Mouse (Mus musculus): Measurements from ENCODE around the gene Lims1. TPM values are rescaled to one million over a fixed set of nuclear protein-coding genes. Genes with fewer than 3 reads are reported as not detected.

Lims1 gene
- polyA plus RNA-seq, 1 experiment from 2014 or later: 322 TPM

DNA sequence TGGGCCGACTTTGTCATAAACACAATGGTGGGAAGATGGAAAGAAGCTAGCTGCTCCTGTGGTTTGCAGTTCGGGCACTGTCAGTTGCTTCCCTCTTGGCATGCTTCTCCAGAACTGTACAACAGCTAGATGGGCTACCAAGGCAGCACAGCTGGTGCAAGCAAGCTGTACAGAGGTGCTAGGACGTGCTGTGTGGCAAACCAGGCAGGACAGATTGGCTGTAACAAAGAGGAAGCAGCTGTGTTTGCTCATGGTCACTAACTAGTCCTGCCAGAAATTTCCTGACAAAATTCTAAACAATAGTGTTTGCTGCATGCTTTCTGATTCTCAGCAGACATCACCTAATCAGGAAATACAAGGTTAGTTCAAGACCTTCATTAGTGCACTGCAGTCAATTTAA is 93.4 kb downstream of the Lims1 start:
- H3K4me3 ChIP-seq (ENCODE audit: low read depth, low read length): no peak overlapping the region
- DNase-seq (ENCODE audit: low spot score): peak; percentile 92
- H3K4me2 ChIP-seq (replicated peaks; ENCODE audit: low read depth, low read length): no peak overlapping the region
- no peak overlapping the region for H3K9ac ChIP-seq (replicated peaks; ENCODE audit: low read depth)
- peaks cover 29% of the 10 kb centered on the region for H3K36me3 ChIP-seq (ENCODE audit: insufficient read depth, low read length)
- no peak overlapping the region for H3K27ac ChIP-seq (ENCODE audit: low read length)
- H3K4me1 ChIP-seq (ENCODE audit: insufficient read depth, low read depth, low read length): no peaks in the 10 kb centered on the region
- TF ChIP-seq CTCF (IDR thresholded peaks at IDR 0.05) (no peak), EP300 (IDR thresholded peaks at IDR 0.05) (peak; percentile 63; the same call in 1 of the 2 replicates)
- 41% methylated on average over 3 of the region's 3 CpGs for WGBS
- H3K27me3 ChIP-seq (replicated peaks; ENCODE audit: insufficient read depth, low read length): no peaks in the 10 kb centered on the region
- H3K9me3 ChIP-seq (ENCODE audit: low read length): no peaks in the 10 kb centered on the region
- peak; percentile 97 for ATAC-seq

DNA sequence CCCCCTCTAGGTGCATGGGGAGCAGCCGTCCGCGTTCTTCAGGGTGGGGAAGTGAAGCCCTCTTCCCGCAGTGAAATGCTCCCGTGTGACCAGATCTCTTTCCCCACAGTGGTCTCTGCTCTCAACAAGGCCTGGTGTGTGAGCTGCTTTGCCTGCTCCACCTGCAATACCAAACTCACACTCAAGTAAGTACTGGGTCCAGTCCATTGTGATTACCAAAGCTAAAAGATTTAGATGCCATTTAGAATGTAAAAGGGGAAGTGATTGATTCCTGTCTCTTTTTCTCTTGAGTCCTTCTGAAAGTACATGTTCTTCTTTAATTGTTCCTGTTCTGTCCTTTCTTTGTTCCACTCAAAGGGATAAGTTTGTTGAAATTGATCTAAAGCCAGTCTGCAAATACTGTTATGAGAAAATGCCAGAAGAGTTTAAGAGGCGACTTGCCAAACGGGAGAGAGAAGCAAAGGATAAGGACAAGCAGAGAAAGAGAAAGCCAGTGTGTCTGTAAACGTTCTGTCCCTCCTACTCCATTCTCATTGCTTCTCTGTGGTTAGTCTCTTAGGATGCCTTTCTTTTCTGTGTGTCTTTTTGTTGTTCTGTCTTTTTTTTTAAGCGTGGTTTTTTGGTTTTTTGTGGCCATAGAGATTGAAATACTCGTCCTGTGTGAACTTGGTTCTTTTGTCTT is 95.2 kb downstream of the Lims1 start:
- no peak for ATAC-seq
- no peak for DNase-seq (ENCODE audit: low spot score)
- no peaks in the 10 kb centered on the region for H3K4me1 ChIP-seq (ENCODE audit: insufficient read depth, low read depth, low read length)
- no peak overlapping the region for H3K4me2 ChIP-seq (replicated peaks; ENCODE audit: low read depth, low read length)
- H3K9me3 ChIP-seq (ENCODE audit: low read length): no peaks in the 10 kb centered on the region
- peaks cover 33% of the 10 kb centered on the region for H3K36me3 ChIP-seq (ENCODE audit: insufficient read depth, low read length)
- no peaks in the 10 kb centered on the region for H3K27me3 ChIP-seq (replicated peaks; ENCODE audit: insufficient read depth, low read length)
- TF ChIP-seq CTCF (IDR thresholded peaks at IDR 0.05): no peak
- TF ChIP-seq EP300 (IDR thresholded peaks at IDR 0.05): no peak
- H3K4me3 ChIP-seq (ENCODE audit: low read depth, low read length): no peak overlapping the region
- peak overlapping the region; percentile 47; the same call in 1 of the 2 replicates for H3K27ac ChIP-seq (ENCODE audit: low read length)
- 80% methylated on average over 10 of the region's 10 CpGs for WGBS
- H3K9ac ChIP-seq (replicated peaks; ENCODE audit: low read depth): no peak overlapping the region

DNA sequence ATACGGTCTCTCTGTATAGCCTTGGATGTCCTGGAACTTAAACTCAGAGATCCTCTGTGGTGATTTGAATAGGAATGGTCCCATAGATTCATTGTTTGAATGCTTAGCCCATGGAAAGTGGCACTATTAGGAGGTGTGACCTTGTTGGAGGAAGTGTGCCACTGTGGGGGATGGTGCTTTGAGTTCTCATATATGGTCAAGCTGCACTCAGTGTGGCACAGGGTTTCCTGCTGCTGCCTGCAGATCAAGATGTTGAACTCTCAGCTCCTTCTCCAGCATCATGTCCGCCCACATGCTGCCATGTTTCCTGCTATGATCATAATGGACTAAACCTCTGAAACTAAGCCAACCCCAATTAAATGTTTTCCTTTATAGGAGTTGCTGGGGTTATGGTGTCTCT is 104.7 kb downstream of the Lims1 start:
- no peak overlapping the region for H3K4me3 ChIP-seq (ENCODE audit: low read depth, low read length)
- no peak for ATAC-seq
- no peak overlapping the region for H3K9ac ChIP-seq (replicated peaks; ENCODE audit: low read depth)
- TF ChIP-seq EP300 (IDR thresholded peaks at IDR 0.05) (no peak), CTCF (IDR thresholded peaks at IDR 0.05) (no peak)
- H3K27me3 ChIP-seq (replicated peaks; ENCODE audit: insufficient read depth, low read length): no peaks in the 10 kb centered on the region
- H3K4me1 ChIP-seq (ENCODE audit: insufficient read depth, low read depth, low read length): no peaks in the 10 kb centered on the region
- no peaks in the 10 kb centered on the region for H3K9me3 ChIP-seq (ENCODE audit: low read length)
- H3K27ac ChIP-seq (ENCODE audit: low read length): no peak overlapping the region
- H3K36me3 ChIP-seq (ENCODE audit: insufficient read depth, low read length): peaks cover 17% of the 10 kb centered on the region; the same call in 1 of the 2 replicates
- no peak overlapping the region for H3K4me2 ChIP-seq (replicated peaks; ENCODE audit: low read depth, low read length)
- no peak for DNase-seq (ENCODE audit: low spot score)
- WGBS: 89% methylated on average over 2 of the region's 2 CpGs

DNA sequence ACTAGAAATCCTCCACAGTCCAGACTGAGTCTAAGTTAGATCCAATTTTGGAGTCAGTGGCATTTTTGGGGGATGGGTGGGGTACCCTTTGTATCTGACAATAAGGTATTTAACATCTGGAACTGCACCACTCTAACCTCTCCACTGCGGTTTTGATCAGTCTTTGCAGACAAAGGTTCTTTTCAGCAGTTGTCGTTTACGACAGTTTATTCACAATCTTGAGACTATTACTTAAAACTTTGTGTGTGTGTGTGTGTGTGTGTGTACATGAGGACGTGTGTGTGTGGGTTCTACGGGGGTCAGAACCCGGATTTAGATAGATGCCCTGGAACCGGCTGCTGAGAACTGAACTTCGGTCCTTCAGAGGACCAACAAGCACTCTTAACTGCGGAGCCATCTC is 122.6 kb downstream of the Lims1 start:
- ATAC-seq (no peak), DNase-seq (ENCODE audit: low spot score) (peak; percentile 60)
- Histone ChIP-seq H3K27me3 (replicated peaks; ENCODE audit: insufficient read depth, low read length) (no peaks in the 10 kb centered on the region), H3K36me3 (ENCODE audit: insufficient read depth, low read length) (no peaks in the 10 kb centered on the region), H3K27ac (ENCODE audit: low read length) (peak overlapping the region; percentile 99), H3K4me3 (ENCODE audit: low read depth, low read length) (peak overlapping the region; percentile 98), H3K4me2 (replicated peaks; ENCODE audit: low read depth, low read length) (peak overlapping the region; percentile 65), H3K4me1 (ENCODE audit: insufficient read depth, low read depth, low read length) (peaks cover 5% of the 10 kb centered on the region; the same call in 1 of the 2 replicates), H3K9ac (replicated peaks; ENCODE audit: low read depth) (peak overlapping the region; percentile 89), H3K9me3 (ENCODE audit: low read length) (no peaks in the 10 kb centered on the region)
- 8% methylated on average over 9 of the region's 9 CpGs for WGBS
- TF ChIP-seq EP300 (IDR thresholded peaks at IDR 0.05): no peak; the same call in 1 of the 2 replicates
- no peak for TF ChIP-seq CTCF (IDR thresholded peaks at IDR 0.05)

DNA sequence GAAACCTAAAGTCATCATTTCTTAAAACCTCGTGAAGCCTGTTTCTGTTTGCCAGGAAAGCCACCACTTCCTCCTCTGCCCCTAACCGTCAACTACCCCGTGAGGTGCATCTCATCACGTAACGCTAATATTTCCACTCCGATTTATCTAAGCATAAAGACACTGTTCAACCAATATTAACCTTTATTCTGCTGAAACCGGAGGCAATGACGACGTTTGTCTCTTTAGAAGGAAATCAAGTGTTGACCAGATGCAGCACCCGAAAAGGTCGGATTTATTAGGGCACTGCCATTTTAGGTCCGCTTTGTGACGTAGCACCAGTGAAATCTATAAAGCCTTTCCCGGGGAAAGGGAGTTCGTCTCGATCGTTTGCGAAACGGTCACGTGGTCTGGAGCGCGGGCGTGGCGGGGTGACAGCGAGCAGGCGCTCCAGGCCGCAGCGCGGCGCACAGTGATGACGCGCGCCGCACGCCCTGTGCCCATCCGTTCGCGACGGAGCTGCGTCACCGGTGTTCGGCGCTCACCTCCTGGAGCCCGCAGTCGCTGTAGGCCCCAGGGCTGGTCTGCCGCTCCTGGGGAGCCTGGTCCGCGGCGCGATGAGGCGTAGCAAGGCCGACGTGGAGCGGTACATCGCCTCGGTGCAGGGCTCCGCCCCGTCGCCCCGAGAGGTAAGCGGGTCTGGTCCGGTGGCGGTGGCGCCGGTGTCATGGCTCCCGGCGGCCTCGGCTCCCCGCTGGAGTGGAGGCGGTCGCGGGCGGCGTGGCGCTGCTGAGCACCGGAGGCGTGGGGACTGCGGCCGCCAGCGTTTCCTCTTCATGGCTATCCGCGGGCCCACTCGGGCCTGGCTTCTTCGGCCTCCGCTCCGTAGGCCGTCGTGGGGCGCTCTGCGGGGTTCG is 123.4 kb downstream of the Lims1 start, which contains the start of gene Ranbp2:
Gene Ranbp2, plus strand, starts transcription at position 537 of the 896 bp plus-strand sequence.
- peak within 1 kb of the TSS; percentile 89 for H3K9ac ChIP-seq (replicated peaks; ENCODE audit: low read depth)
- under 1% methylated on average over 79 of the region's 91 CpGs for WGBS
- DNase-seq (ENCODE audit: low spot score) (peak; percentile 100), ATAC-seq (peak; percentile 98)
- no peaks in the 10 kb centered on the region for H3K27me3 ChIP-seq (replicated peaks; ENCODE audit: insufficient read depth, low read length)
- peak within 1 kb of the TSS; percentile 65 for H3K4me2 ChIP-seq (replicated peaks; ENCODE audit: low read depth, low read length)
- peak within 1 kb of the TSS; percentile 99 for H3K27ac ChIP-seq (ENCODE audit: low read length)
- peaks cover 5% of the 10 kb centered on the region; the same call in 1 of the 2 replicates for H3K4me1 ChIP-seq (ENCODE audit: insufficient read depth, low read depth, low read length)
- H3K36me3 ChIP-seq (ENCODE audit: insufficient read depth, low read length): no peaks in the 10 kb centered on the region
- H3K4me3 ChIP-seq (ENCODE audit: low read depth, low read length): peak within 1 kb of the TSS; percentile 98
- TF ChIP-seq CTCF (IDR thresholded peaks at IDR 0.05) (peak; percentile 45), EP300 (IDR thresholded peaks at IDR 0.05) (no peak)
- H3K9me3 ChIP-seq (ENCODE audit: low read length): no peaks in the 10 kb centered on the region

DNA sequence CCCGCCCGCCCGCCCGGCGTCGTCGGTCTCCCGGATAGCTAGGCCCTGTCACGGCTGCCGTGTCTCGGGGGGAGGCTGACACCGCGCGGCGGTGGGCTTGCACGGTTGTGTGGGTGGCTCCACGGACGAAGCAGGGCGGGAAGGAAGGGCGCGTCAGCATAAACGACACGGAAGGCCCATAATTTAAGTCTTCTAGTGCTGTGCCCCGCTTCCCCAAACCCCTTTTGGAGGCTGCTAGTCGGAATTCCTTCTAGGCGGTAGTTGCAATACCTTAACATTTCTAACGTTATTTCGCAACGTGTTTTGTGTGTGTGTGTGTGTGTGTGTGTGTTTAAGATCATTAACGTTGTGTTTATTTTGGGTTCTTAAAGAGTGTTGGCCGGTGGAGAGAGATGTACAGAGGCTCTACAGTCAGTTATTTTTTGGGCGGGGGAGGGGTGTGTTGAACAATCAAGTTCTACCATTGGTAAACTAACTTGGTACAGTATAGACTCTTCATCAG is 124.1 kb downstream of the Lims1 start:
- peak overlapping the region; percentile 65 for H3K4me2 ChIP-seq (replicated peaks; ENCODE audit: low read depth, low read length)
- no peaks in the 10 kb centered on the region for H3K36me3 ChIP-seq (ENCODE audit: insufficient read depth, low read length)
- no peak for TF ChIP-seq CTCF (IDR thresholded peaks at IDR 0.05)
- TF ChIP-seq EP300 (IDR thresholded peaks at IDR 0.05): no peak
- H3K4me1 ChIP-seq (ENCODE audit: insufficient read depth, low read depth, low read length): peaks cover 5% of the 10 kb centered on the region; the same call in 1 of the 2 replicates
- ATAC-seq (no peak), DNase-seq (ENCODE audit: low spot score) (peak; percentile 70)
- H3K4me3 ChIP-seq (ENCODE audit: low read depth, low read length): peak overlapping the region; percentile 98
- H3K9me3 ChIP-seq (ENCODE audit: low read length): no peaks in the 10 kb centered on the region
- H3K9ac ChIP-seq (replicated peaks; ENCODE audit: low read depth): peak overlapping the region; percentile 89
- WGBS: under 1% methylated on average over 32 of the region's 32 CpGs
- H3K27ac ChIP-seq (ENCODE audit: low read length): peak overlapping the region; percentile 99
- H3K27me3 ChIP-seq (replicated peaks; ENCODE audit: insufficient read depth, low read length): no peaks in the 10 kb centered on the region

Data from lung, postnatal 0 days (tissue).